Mouse (Mus musculus) c-Kit-positive CD71-positive TER-119-negative erythroid progenitor cells, embryonic 14.5 days (primary cell): ENCODE measurements at regions not wholly inside any gene's neighbourhood (a gene's known extent, or its start where the extent isn't known, plus 50 kb on each side); places are given as distances from the start of the nearest gene placed in this dataset.

Experiments
- DNase-seq: peaks from one replicate; pipeline ENCODE4 v3.0.0-alpha.2; 2013; ENCODE audit warnings: low read depth

- no peak for DNase-seq
Measured at GRCm38 (mm10) chr11:20985069-20985759, 105.9 kb upstream of the Peli1 start.

GRCm38 (mm10) chr11:20985771-20986170 is 105.3 kb upstream of the Peli1 start:
- DNase-seq, result no peak

- no peak for DNase-seq
Measured at GRCm38 (mm10) chr11:20987171-20987815, 103.8 kb upstream of the Peli1 start.

- DNase-seq, result no peak
Measured at GRCm38 (mm10) chr11:20987841-20988251, 103.2 kb upstream of the Peli1 start.

- DNase-seq, result no peak
Measured at GRCm38 (mm10) chr11:20988871-20989270, 102.2 kb upstream of the Peli1 start.

- no peak for DNase-seq
Measured at GRCm38 (mm10) chr11:20993580-20993979, 97.5 kb upstream of the Peli1 start.

GRCm38 (mm10) chr11:21001400-21001799 is 89.7 kb upstream of the Peli1 start:
- DNase-seq, result peak; percentile 20

GRCm38 (mm10) chr11:21007222-21007621 is 83.9 kb upstream of the Peli1 start:
- DNase-seq, result no peak

GRCm38 (mm10) chr11:21009505-21009904 is 81.6 kb upstream of the Peli1 start:
- DNase-seq, result no peak

GRCm38 (mm10) chr11:21010867-21011266 is 80.2 kb upstream of the Peli1 start:
- no peak for DNase-seq

GRCm38 (mm10) chr11:21014250-21014649 is 76.8 kb upstream of the Peli1 start:
- no peak for DNase-seq

GRCm38 (mm10) chr11:21015536-21015935 is 75.6 kb upstream of the Peli1 start:
- DNase-seq, result no peak

- no peak for DNase-seq
Measured at GRCm38 (mm10) chr11:21016133-21016746, 74.9 kb upstream of the Peli1 start.

- DNase-seq, result no peak
Measured at GRCm38 (mm10) chr11:21016791-21017329, 74.2 kb upstream of the Peli1 start.

- DNase-seq, result no peak
Measured at GRCm38 (mm10) chr11:21019829-21020228, 71.3 kb upstream of the Peli1 start.

- no peak for DNase-seq
Measured at GRCm38 (mm10) chr11:21024111-21024510, 67.0 kb upstream of the Peli1 start.

- DNase-seq, result no peak
Measured at GRCm38 (mm10) chr11:21024521-21024920, 66.6 kb upstream of the Peli1 start.

- DNase-seq, result no peak
Measured at GRCm38 (mm10) chr11:21027299-21027698, 63.8 kb upstream of the Peli1 start.

- no peak for DNase-seq
Measured at GRCm38 (mm10) chr11:21030362-21030761, 60.7 kb upstream of the Peli1 start.

- no peak for DNase-seq
Measured at GRCm38 (mm10) chr11:21031816-21032215, 59.3 kb upstream of the Peli1 start.

- no peak for DNase-seq
Measured at GRCm38 (mm10) chr11:21033234-21033822, 57.8 kb upstream of the Peli1 start.

GRCm38 (mm10) chr11:21033823-21034401 is 57.2 kb upstream of the Peli1 start:
- no peak for DNase-seq
